Mouse (Mus musculus) G1E (cell line): ENCODE results near the gene Abcg1. TPM values are rescaled to one million over a fixed set of nuclear protein-coding genes. Genes with fewer than 3 reads are reported as not detected.

ENCODE experiments used
- ATAC-seq: 2 replicates; pipeline ENCODE4 v1.8.0; 2016; ENCODE audit warnings: mild to moderate bottlenecking; ENCODE audit not compliant: insufficient number of reproducible peaks, poor library complexity, low FRiP score, severe bottlenecking; ENCODE audit errors: extremely low read depth
- DNase-seq: peaks from one replicate; pipeline ENCODE4 v3.0.0; 2012; ENCODE audit warnings: low spot score
- H3K27me3 ChIP-seq: 2 replicates; pipeline ENCODE4 v1.6.1; 2012; ENCODE audit warnings: mild to moderate bottlenecking, low read length, inconsistent platforms; ENCODE audit not compliant: insufficient read depth
- H3K36me3 ChIP-seq: replicated peaks from 2 replicates; pipeline ENCODE3; 2012; ENCODE audit warnings: mild to moderate bottlenecking, inconsistent platforms
- H3K4me1 ChIP-seq: 2 replicates; pipeline ENCODE4 v1.6.1; 2012; ENCODE audit warnings: low read depth, low read length, inconsistent platforms, mixed read lengths; ENCODE audit not compliant: insufficient read depth
- H3K4me3 ChIP-seq: 2 replicates; pipeline ENCODE4 v1.5.1; 2012; ENCODE audit warnings: low read depth, mild to moderate bottlenecking, inconsistent platforms, low read length, moderate library complexity, mixed read lengths
- H3K9me3 ChIP-seq: replicated peaks from 2 replicates; pipeline ENCODE4 v1.6.1; 2012; ENCODE audit warnings: inconsistent platforms
- CTCF ChIP-seq: IDR thresholded peaks from 2 replicates; pipeline ENCODE4 v1.5.1; 2012; ENCODE audit warnings: low read depth, low read length, inconsistent platforms, mixed read lengths
- GATA1 ChIP-seq: IDR thresholded peaks from 2 replicates; pipeline ENCODE4 v1.6.1; 2012; ENCODE audit warnings: borderline replicate concordance, low read length, inconsistent platforms, mixed read lengths
- GATA2 ChIP-seq: IDR thresholded peaks from 2 replicates; pipeline ENCODE4 v1.6.1; 2012; ENCODE audit warnings: low read depth, low read length, inconsistent platforms, borderline replicate concordance
- POLR2AphosphoS5 ChIP-seq: IDR thresholded peaks from 2 replicates; pipeline ENCODE4 v1.6.1; 2012; ENCODE audit warnings: low read depth, low read length, inconsistent platforms; ENCODE audit not compliant: insufficient replicate concordance
- TAL1 ChIP-seq: conservative IDR thresholded peaks from 2 replicates; pipeline ENCODE4 v1.6.1; 2012; ENCODE audit warnings: low read depth, low read length, inconsistent platforms, mixed read lengths
- polyA plus RNA-seq: library from polyadenylated mRNA; stranded (reverse); fragments of >175 nt; gene quantifications from 2 replicates; pipeline ENCODE4 v1.2.3, GENCODE M21; 2012
- total RNA-seq, 2 experiments: library from RNA; stranded (forward) in 1 of 2; stranded (reverse) in 1 of 2; fragments of 200-1000 nt in 1 of 2; fragments of >200 nt in 1 of 2; fragmentation: Nextera tagmentation in 1 of 2; gene quantifications; 2 replicates each; pipeline ENCODE4 v1.2.3; 2014 to 2017

Abcg1 gene
- total and polyA plus RNA-seq, 3 experiments = 0.05 TPM; not detected in 2

DNA sequence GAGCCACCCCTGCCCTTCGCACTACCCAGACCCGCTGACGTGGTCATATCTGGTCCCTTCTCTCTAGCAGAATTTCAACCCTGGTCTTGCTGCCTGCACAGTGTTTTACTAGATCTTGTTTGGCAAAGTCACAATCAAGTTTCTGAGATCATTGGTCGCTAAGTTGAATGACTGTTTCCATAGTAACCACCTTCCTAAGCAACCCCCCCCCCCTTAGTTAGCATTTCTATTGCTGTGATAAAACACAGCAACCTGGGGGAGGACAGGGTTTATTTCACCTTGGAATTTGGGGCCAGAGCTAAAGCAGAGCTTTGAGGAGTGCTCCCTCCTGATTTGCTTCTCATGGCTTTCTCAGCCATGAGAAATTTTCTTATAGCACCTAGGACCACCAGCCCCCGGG, 37.3 kb downstream of the Abcg1 start:
- Histone ChIP-seq H3K27me3 (no peaks in the 10 kb centered on the region), H3K4me1 (no peaks in the 10 kb centered on the region), H3K9me3 (peaks cover 91% of the 10 kb centered on the region), H3K4me3 (no peak overlapping the region), H3K36me3 (no peaks in the 10 kb centered on the region)
- no peak for TF ChIP-seq POLR2AphosphoS5
- TF ChIP-seq GATA2 = no peak
- no peak for TF ChIP-seq CTCF
- TF ChIP-seq GATA1 = no peak
- no peak for TF ChIP-seq TAL1
- no peak for DNase-seq
- no peak for ATAC-seq

DNA sequence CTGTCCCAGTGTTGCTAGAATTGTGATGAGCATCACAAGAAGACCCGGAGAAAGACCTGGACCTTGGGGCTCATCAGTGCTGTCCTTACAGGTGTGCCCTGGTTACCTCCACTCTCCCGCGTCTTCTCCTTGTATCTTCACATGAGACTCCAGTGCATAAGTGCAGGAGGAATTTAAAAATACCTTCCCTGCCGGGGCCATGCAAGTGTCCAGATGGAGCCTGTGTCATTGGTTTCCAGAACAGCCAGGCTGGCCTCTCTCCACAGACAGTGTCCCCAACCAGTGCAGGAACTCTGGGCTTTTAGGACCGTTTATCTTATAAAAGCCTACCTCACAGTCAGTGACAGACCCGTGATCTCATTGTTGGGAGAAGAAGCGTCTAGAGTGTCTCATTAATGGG, 38.1 kb downstream of the Abcg1 start:
- Histone ChIP-seq H3K27me3 (no peaks in the 10 kb centered on the region), H3K4me1 (no peaks in the 10 kb centered on the region), H3K4me3 (no peak overlapping the region), H3K9me3 (peaks cover 91% of the 10 kb centered on the region), H3K36me3 (no peaks in the 10 kb centered on the region)
- no peak for DNase-seq
- TF ChIP-seq GATA1 = no peak
- TF ChIP-seq TAL1 = no peak
- TF ChIP-seq GATA2 = no peak
- no peak for TF ChIP-seq CTCF
- no peak for TF ChIP-seq POLR2AphosphoS5
- ATAC-seq = no peak

DNA sequence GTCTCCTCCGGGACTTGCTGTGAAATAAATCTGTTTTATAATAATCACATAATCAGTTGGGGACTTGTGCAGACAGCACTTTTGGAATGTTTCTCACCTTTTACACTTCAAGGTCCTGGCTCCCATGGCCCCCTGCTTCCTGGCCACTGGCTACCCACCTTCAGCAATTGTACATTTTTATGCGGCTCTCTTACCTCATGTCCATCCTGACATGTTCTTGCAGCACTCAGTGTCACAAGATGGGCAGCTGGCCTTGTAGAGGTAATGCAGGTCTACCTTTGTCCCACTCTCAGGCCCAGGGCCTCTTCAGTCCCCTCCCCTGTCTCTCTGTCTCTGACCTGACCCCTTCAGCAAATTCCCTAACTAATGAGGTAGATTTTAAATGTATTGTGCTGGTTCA, 39.4 kb downstream of the Abcg1 start:
- ATAC-seq (no peak), DNase-seq (no peak)
- H3K4me3 ChIP-seq = no peak overlapping the region
- H3K4me1 ChIP-seq = no peaks in the 10 kb centered on the region
- peaks cover 85% of the 10 kb centered on the region for H3K9me3 ChIP-seq
- H3K36me3 ChIP-seq = no peaks in the 10 kb centered on the region
- no peaks in the 10 kb centered on the region for H3K27me3 ChIP-seq
- TF ChIP-seq GATA2 = no peak
- no peak for TF ChIP-seq TAL1
- TF ChIP-seq CTCF = no peak
- no peak for TF ChIP-seq GATA1
- TF ChIP-seq POLR2AphosphoS5 = no peak

DNA sequence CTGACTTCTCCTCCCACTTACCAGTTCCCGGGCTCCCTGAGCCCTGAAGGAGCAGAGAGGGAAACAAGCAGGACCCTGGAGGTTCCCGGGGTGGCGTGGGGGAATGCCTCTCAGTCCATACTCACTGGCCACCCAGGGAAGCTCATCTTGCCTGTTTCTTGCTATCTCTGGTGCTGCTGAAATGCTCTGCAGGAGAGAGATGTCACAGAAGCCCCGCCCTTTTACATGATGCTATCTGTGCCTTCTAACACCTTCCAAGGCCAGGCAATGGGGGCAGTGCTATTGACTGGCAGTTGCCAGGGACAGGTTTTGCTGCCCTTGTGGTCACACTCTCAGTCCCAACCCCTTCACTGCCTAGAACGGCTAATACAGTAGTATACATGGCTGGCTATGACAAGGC, 41.3 kb downstream of the Abcg1 start:
- Histone ChIP-seq H3K36me3 (no peaks in the 10 kb centered on the region), H3K4me1 (no peaks in the 10 kb centered on the region)

DNA sequence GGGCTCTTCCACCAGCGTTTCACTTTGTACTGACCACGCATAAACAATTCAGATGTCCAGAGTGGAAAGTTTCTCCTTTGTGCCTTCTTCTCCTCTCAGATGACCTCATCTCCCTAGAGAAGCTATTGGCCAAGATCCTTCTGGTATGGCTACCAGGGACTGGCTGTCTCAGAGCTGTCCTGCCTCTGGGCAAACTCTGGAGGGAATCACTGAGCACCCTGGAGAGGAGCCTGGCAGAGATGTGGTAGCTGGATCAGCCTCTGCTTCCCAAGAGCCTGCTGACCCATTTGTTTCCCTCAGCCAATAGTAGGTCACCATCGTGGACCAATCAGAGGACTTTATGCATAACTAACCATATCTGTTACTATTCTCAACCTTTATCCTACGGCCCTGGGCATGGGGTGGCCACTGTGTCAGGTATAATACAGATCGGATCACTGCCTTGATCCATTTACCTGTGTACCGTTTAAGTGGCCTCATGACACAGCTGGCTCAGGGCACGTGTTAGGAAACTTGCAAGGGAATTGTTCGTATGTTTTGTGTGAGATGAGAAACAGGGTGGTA, 45.6 kb downstream of the Abcg1 start:
- TF ChIP-seq TAL1 = no peak
- TF ChIP-seq POLR2AphosphoS5 = no peak
- no peak for TF ChIP-seq GATA2
- TF ChIP-seq GATA1 = no peak
- no peak for TF ChIP-seq CTCF
- ATAC-seq = no peak
- Histone ChIP-seq H3K4me1 (no peaks in the 10 kb centered on the region), H3K4me3 (no peak overlapping the region), H3K27me3 (no peaks in the 10 kb centered on the region), H3K36me3 (no peaks in the 10 kb centered on the region), H3K9me3 (peaks cover 84% of the 10 kb centered on the region)
- no peak for DNase-seq

More for the DNA sequence above, 41.3 kb downstream of the Abcg1 start:
- Histone ChIP-seq H3K9me3 (peaks cover 84% of the 10 kb centered on the region), H3K4me3 (no peak overlapping the region), H3K27me3 (no peaks in the 10 kb centered on the region)
- ATAC-seq (no peak), DNase-seq (no peak)
- no peak for TF ChIP-seq POLR2AphosphoS5
- no peak for TF ChIP-seq GATA2
- TF ChIP-seq CTCF = no peak
- no peak for TF ChIP-seq TAL1
- TF ChIP-seq GATA1 = no peak

DNA sequence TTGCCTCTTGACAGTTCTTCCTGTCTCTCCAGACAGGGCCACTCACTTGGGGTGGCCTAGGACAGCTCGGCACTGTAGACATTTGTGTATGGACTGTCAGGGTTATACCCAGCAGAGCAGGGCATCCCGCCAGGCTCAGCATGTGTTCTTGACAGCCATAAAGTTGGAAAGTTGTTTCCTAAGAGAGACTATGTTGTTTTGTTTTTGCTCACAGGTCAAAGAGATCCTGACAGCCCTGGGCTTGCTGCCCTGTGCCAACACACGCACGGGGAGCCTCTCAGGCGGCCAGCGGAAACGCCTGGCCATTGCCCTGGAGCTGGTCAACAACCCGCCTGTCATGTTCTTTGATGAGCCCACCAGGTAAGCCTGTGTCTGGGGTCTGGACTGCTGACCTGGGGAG, 46.3 kb downstream of the Abcg1 start:
- TF ChIP-seq GATA1 (no peak), CTCF (no peak)
- Histone ChIP-seq H3K27me3 (no peaks in the 10 kb centered on the region), H3K4me3 (no peak overlapping the region), H3K4me1 (no peaks in the 10 kb centered on the region), H3K36me3 (no peaks in the 10 kb centered on the region), H3K9me3 (peaks cover 86% of the 10 kb centered on the region)
- DNase-seq (no peak), ATAC-seq (no peak)

DNA sequence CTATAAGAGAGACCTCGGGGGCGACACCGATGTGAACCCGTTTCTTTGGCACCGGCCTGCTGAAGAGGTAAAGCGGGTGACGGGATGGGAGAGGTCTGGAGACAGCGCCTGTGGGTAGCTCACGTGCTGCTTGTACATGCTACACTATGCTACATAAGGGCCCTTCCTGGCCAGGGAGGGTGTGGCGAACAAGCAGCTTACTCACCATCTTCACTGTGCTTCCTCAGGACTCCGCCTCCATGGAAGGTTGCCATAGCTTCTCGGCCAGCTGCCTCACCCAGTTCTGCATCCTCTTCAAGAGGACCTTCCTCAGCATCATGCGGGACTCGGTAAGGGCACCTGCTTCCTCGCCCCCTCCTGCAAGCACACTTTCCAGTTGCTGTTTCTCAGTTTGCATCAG, 50.9 kb downstream of the Abcg1 start:
- no peak for TF ChIP-seq POLR2AphosphoS5
- TF ChIP-seq GATA1 = no peak
- no peak for TF ChIP-seq GATA2
- no peak for TF ChIP-seq CTCF
- TF ChIP-seq TAL1 = no peak
- H3K27me3 ChIP-seq = no peaks in the 10 kb centered on the region
- no peak overlapping the region; the same call in 1 of the 2 replicates for H3K4me3 ChIP-seq
- peaks cover 94% of the 10 kb centered on the region for H3K9me3 ChIP-seq
- ATAC-seq (no peak), DNase-seq (no peak)
- H3K4me1 ChIP-seq = no peaks in the 10 kb centered on the region
- H3K36me3 ChIP-seq = no peaks in the 10 kb centered on the region
